Mouse (Mus musculus) adrenal gland, adult 2 months (tissue): ENCODE data around the gene Krt13. TPM values are rescaled to one million over a fixed set of nuclear protein-coding genes. Genes with fewer than 3 reads are reported as not detected.

Source experiments
- DNase-seq: peaks from one replicate; pipeline ENCODE4 v3.0.0; 2021
- polyA plus RNA-seq: library from polyadenylated mRNA; depleted of rRNA; stranded (reverse); fragments of >200 nt; gene quantifications from 2 replicates; pipeline ENCODE4 v1.2.3, GENCODE M21; 2012; rRNA removed
- total RNA-seq, 2 experiments: library from RNA; stranded (reverse); gene quantifications; 2 replicates each; pipeline ENCODE4 v1.2.3; 2021

Gene Krt13
- total and polyA plus RNA-seq, 3 experiments: not detected

DNA sequence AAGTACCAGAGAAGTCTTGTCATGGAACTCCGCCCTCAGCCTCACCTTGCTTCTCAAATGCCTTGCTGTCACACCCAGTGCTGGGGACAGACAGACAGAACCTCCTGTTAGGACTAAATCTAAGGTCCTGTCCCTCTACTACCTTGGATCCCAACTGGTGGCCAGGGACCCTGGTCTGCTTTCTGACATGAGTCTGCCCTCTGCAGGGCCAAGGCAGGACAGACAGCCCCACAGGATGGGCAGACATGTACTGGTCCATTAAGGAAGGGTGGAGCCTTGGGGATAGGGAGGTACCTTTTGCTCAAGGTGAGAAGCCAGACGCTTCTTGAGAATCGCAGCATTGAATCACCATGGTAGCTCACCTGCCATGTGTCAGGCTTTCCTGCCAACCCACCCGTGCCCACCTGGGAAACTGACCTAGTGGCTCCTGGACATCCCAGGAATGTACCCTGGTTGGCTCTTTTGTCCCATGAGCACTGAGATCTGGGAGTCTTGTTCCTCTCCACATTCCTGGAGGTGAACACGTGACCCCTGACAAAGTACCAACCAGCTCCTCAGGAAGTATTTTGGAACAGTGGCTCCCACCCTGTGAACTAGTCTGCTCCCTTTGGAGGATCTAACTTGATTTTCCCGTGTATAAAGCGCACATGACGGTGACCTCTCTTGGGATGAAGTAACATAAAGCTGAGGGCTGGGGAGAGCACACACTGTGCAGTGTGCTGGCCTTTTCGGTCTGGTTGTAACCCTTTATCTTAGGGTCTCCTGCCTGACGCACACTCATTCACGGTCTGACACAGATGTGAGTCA, 8.2 kb downstream of the Krt13 start:
- DNase-seq: no peak

GRCm38 (mm10) chr11:100105576-100106122, 15.7 kb downstream of the Krt13 start, which contains the start of gene Krt36:
Gene Krt36 (minus strand): TSS chr11:100105626.
- no peak for DNase-seq

DNA sequence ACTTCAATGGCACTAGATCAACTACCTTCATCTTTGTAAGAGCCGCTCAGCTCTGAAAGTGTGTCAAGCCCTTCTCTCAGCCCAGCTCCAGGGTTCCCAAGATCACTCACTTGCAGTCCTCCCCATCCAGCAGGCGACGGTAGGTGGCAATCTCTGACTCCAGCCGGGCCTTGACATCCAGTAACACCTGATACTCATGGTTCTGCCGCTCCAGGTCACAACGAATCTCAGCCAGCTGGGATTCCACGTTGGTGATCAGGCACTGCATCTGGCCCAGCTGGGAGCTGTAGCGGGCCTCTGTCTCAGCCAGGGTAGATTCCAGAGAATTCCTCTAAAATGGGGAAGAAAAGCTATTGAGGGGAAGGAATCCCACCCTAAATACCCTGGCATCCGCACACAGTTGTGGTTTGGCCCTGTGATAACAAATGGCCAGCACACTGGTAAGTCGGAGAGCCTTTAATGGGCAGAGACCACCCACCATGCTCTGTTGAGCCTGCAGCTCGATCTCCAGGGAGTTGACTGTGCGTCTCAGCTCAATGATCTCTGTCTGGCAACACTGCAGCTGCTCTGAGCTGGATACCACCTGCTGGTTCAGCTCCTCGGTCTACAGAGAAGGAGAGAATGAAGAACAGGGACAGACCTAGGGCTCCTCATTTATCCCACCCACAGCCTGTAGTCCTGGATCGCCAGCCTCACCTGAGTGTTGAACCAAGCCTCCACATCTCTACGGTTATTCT, 18.5 kb downstream of the Krt13 start:
- no peak for DNase-seq

DNA sequence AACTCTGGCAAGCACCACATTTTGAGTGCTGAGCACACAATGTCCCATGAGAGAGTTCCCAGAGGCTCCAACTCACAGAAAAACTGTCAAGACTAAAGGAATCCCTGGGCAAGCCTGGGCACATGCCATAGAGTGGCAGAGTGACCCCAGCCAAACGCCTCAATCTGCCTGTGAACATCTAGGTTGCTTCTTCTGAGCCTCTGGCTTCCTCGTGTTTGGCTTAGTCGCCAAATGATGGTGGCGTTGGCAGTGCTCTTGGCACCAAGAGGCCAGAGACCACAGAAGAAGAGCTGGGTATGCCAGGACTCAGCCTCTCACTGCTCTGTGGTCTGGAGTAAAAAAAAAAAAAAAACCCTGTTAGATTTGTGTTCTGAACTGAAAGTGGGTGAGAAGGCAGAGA, 21.0 kb downstream of the Krt13 start:
- DNase-seq: no peak

DNA sequence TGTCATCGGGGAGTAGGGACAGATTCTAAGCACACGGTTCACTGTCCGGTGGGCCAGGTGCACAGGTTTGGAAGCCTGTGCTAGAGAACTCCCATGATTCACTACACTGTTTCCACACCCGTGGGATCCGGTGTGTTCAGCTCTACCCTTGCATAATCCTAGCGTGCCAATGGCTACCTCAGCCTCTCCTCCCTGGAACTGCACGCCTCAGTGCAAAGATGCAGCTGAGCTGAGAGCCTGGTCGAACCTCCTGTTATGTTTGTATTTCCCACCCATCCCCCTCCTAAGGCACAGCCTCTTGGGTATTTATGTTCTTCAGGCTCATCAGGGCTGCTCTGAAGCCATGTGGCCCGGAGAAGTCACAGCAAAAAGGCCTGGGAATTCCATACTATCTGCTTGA, 23.5 kb downstream of the Krt13 start:
- no peak for DNase-seq

GRCm38 (mm10) chr11:100096141-100096540, 25.2 kb downstream of the Krt13 start, which contains the start of gene Krt35:
Gene Krt35 (minus strand): TSS chr11:100096241.
- no peak for DNase-seq

GRCm38 (mm10) chr11:100088378-100089025, 32.9 kb downstream of the Krt13 start:
- no peak for DNase-seq

GRCm38 (mm10) chr11:100087861-100088260, 33.5 kb downstream of the Krt13 start, which contains the start of gene Krt32:
Gene Krt32 (minus strand): TSS chr11:100088226.
- DNase-seq: no peak

DNA sequence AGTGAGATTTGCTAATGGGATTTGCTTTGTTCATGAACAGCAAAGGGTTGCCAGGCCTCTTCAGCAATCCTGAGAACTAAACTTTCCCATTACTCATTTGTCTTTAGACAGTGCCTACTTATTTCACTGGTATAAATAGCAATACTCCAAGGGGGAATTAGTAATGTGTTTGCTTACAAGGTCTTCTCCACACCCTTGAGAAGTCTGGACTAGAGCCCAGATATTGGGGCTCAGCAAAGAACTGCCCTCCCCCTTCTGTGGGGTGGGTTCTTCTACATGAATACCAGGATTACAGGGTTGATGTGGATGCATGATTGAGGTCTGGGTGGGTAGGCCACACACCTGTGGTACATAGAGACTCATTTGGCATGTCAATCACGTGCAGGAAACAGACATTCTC, 47.5 kb downstream of the Krt13 start:
- no peak for DNase-seq

Other genes with a start within 250 kb of the Krt13 start
- not detected for gene Krtap9-1, start 248.2 kb downstream of the Krt13 start, total RNA-seq
- gene Krtap9-1, start 248.2 kb downstream of the Krt13 start, polyA plus RNA-seq: not detected in 2 replicates
- gene Gm11567, start 242.4 kb downstream of the Krt13 start, total RNA-seq: not detected
- not detected in 2 replicates for gene Gm11567, start 242.4 kb downstream of the Krt13 start, polyA plus RNA-seq
- not detected for gene Krtap31-1, start 213.6 kb downstream of the Krt13 start, total RNA-seq
- not detected in 2 replicates for gene Krtap31-1, start 213.6 kb downstream of the Krt13 start, polyA plus RNA-seq
- gene Gm11565, start 206.8 kb downstream of the Krt13 start, total RNA-seq: not detected
- gene Gm11565, start 206.8 kb downstream of the Krt13 start, polyA plus RNA-seq: not detected in 2 replicates
- gene Krtap31-2, start 185.3 kb downstream of the Krt13 start, total RNA-seq: not detected
- not detected in 2 replicates for gene Krtap31-2, start 185.3 kb downstream of the Krt13 start, polyA plus RNA-seq
- gene Krtap9-5, start 173.1 kb downstream of the Krt13 start, total RNA-seq: not detected
- not detected in 2 replicates for gene Krtap9-5, start 173.1 kb downstream of the Krt13 start, polyA plus RNA-seq
- not detected for gene Krtap29-1, start 142.5 kb downstream of the Krt13 start, total RNA-seq
- not detected in 2 replicates for gene Krtap29-1, start 142.5 kb downstream of the Krt13 start, polyA plus RNA-seq
- not detected for gene Krtap16-1, start 135.0 kb downstream of the Krt13 start, total RNA-seq
- gene Krtap16-1, start 135.0 kb downstream of the Krt13 start, polyA plus RNA-seq: not detected in 2 replicates
- not detected for gene Krtap17-1, start 127.6 kb downstream of the Krt13 start, total RNA-seq
- gene Krtap17-1, start 127.6 kb downstream of the Krt13 start, polyA plus RNA-seq: not detected in 2 replicates
- not detected for gene Krt33a, start 105.4 kb downstream of the Krt13 start, total RNA-seq
- gene Krt33a, start 105.4 kb downstream of the Krt13 start, polyA plus RNA-seq: not detected in 2 replicates
- not detected for gene Krt33b, start 91.7 kb downstream of the Krt13 start, total RNA-seq
- not detected in 2 replicates for gene Krt33b, start 91.7 kb downstream of the Krt13 start, polyA plus RNA-seq
- gene Krt34, start 80.0 kb downstream of the Krt13 start, total RNA-seq: not detected
- not detected in 2 replicates for gene Krt34, start 80.0 kb downstream of the Krt13 start, polyA plus RNA-seq
- not detected for gene Krt31, start 71.0 kb downstream of the Krt13 start, total RNA-seq
- gene Krt31, start 71.0 kb downstream of the Krt13 start, polyA plus RNA-seq: not detected in 2 replicates
- gene Krt32, start 33.3 kb downstream of the Krt13 start, total RNA-seq: not detected
- gene Krt32, start 33.3 kb downstream of the Krt13 start, polyA plus RNA-seq: not detected in 2 replicates
- gene Krt35, start 25.3 kb downstream of the Krt13 start, total RNA-seq: not detected
- not detected in 2 replicates for gene Krt35, start 25.3 kb downstream of the Krt13 start, polyA plus RNA-seq
- gene Krt36, start 15.9 kb downstream of the Krt13 start, total RNA-seq: under 1 TPM; 0.28 to 0.43 TPM
- 0.31 and 0.50 TPM in 2 replicates for gene Krt36, start 15.9 kb downstream of the Krt13 start, polyA plus RNA-seq
- gene Krt15, start 14.4 kb upstream of the Krt13 start, total RNA-seq: not detected
- not detected in 2 replicates for gene Krt15, start 14.4 kb upstream of the Krt13 start, polyA plus RNA-seq
- 1 to 10 TPM; 6.1 to 8.6 TPM for gene Krt19, start 27.1 kb upstream of the Krt13 start, total RNA-seq
- 2.6 and 4.4 TPM in 2 replicates for gene Krt19, start 27.1 kb upstream of the Krt13 start, polyA plus RNA-seq
- gene Krt9, start 71.7 kb upstream of the Krt13 start, total RNA-seq: not detected
- not detected in 2 replicates for gene Krt9, start 71.7 kb upstream of the Krt13 start, polyA plus RNA-seq
- gene Krt14, start 86.0 kb upstream of the Krt13 start, total RNA-seq: under 1 TPM in 1 of 2 experiments, not detected in 1; 0.52 TPM
- 0.12 and 0.13 TPM in 2 replicates for gene Krt14, start 86.0 kb upstream of the Krt13 start, polyA plus RNA-seq
- gene Krt16, start 127.3 kb upstream of the Krt13 start, total RNA-seq: not detected
- gene Krt16, start 127.3 kb upstream of the Krt13 start, polyA plus RNA-seq: not detected in 2 replicates
- not detected for gene Krt17, start 139.5 kb upstream of the Krt13 start, total RNA-seq
- not detected in 2 replicates for gene Krt17, start 139.5 kb upstream of the Krt13 start, polyA plus RNA-seq
- gene Krt42, start 148.3 kb upstream of the Krt13 start, total RNA-seq: not detected
- gene Krt42, start 148.3 kb upstream of the Krt13 start, polyA plus RNA-seq: 0.12 TPM in 1 of 2 replicates, not detected in the other
- 1,000 to 10,000 TPM; 1,002 to 1,252 TPM for gene Eif1, start 198.3 kb upstream of the Krt13 start, total RNA-seq
- gene Eif1, start 198.3 kb upstream of the Krt13 start, polyA plus RNA-seq: 121 and 147 TPM in 2 replicates
- not detected for gene Gast, start 212.8 kb upstream of the Krt13 start, total RNA-seq
- gene Gast, start 212.8 kb upstream of the Krt13 start, polyA plus RNA-seq: not detected in 2 replicates
- 10 to 100 TPM; 34.6 to 62.1 TPM for gene Hap1, start 234.6 kb upstream of the Krt13 start, total RNA-seq
- gene Hap1, start 234.6 kb upstream of the Krt13 start, polyA plus RNA-seq: 28.5 and 32.8 TPM in 2 replicates